Mouse (Mus musculus) liver (tissue): ENCODE results near the gene Donson.
A peak's percentile ranks its signal among the peaks of the same experiment; 100 is the strongest.

Experiments
- DNase-seq: peaks from one replicate; pipeline ENCODE4 v3.0.0-alpha.2; 2020; ENCODE audit warnings: mixed read lengths

The Donson gene

DNA sequence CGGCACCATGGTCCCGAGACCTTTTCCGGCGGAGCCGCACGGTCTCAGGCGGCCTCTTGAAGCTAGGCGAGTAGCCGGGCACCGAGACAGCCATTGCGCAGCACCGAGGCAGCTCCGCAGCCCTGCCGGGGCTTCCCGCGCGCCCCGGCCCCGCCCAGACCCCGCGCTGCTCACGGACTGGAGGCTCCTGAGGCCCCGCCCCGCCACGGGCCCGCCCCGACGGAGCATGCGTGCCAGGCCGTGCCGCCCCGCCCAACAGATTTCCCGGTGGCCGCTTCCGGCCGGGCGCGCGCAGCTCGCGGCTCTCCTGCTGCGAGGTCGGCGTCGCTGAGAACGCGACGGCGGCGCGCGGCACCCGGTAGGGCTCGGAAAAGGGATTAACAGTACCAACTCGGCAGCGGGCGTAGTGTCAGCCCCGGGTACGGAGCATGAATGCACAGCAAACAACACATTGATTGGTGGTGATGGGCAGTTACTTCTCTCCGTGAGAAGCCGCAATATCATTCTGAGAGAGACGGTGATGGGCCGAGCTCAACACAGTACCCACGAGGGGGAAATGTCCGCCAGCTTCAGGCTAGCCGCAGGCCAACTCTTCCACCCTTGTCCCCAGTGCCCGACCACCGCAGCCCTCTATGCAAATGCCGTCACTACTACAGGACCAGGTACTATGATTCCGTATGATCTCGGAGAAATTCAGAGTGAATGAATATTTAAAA, at the start of gene Donson:
Donson (minus strand) TSS at position 152 of the 716 bp plus-strand sequence.
- DNase-seq: peak; percentile 98

DNA sequence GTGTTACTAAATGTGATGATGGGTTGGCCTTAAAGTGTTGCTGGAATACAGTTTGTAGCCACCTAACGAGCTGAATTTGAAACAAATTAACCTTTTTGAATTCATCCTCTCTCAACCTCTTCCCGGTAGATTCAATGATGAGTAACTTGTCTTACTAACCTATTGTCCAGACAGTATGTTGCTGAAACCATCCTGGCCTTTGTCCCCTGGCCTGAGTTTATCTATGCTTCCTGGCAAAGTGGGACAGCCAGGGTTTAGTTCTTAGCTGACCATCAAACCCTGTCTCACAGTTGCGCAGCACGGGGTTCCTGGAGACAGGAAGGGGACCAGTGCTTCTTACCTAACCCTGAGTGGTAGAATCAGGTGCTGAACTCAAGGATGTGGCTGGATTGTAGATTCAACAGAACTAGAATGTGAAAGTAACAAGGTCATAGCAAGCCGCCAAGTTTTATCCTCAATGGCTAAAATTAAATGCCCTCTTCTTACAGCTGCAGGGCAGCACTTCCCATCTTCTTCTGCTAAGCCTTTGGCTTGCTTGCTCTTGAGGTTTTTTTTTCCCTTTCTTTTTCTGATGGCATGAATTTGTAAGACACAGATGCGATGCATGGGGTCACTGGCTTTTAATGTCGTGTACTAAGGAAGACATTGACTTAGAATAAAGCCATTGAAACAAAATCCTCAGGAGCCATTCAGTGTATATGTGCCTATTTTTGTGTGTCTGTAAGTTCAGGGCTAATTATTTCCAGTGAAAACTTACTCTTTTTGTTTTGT, 47.7 kb upstream of the Donson start:
- no peak for DNase-seq

DNA sequence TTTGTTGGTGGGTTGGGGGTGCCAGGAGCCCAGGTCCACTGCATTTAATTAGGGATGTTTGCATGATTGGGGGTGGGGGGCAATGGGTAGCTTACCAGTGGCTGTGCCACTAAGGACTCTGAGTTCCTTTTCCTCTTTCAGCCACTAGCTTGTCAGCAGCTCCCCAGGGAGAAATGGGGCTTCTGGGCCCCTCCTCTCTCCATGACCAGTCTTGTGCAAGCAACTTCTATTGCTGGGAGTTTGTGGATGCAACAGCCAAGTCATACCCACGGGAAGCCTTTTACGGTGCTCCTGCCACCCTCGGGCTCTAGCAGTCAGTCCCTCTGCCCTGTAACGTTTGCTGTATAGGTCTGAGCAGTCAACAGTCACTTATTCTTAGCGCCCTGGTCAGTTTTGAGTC, 46.2 kb upstream of the Donson start:
- DNase-seq: no peak

DNA sequence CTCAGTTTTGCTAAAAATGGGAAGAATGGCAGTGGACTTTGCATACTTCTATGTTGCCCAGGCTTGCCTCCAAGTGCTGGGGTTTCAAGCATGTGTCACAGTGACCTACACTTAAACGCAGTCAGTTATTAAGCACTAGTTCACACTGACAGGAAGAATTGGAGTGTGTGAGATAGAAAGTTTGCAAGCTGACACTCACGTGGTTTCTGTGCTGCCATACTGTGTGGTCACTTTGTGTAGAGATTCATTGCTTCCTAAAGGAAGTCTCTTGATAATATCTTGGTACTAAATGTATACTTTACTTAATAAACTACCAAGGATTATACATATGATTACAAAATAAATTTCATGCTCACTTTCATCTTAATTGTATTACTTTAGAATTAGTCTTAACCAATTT, 44.2 kb upstream of the Donson start:
- no peak for DNase-seq

DNA sequence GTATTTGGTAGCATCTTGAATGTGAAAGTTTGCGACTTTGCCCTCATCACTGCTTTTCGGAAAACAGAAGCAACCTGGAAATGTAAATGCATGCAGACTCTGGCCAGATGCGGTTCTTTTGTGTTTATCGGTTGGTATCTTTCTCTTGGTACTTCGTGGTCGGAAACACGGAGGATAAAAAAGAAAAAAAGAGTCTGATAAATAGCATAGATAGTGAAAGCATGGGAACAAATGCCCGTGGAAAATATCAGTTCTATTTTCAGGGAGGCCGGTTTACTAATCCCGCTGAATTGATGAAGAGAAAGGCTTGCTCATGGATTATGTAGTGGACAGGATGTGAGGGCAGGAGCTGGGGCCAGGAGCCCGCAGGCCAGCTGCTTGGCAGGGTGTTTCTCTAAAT, 41.9 kb upstream of the Donson start:
- DNase-seq: no peak

DNA sequence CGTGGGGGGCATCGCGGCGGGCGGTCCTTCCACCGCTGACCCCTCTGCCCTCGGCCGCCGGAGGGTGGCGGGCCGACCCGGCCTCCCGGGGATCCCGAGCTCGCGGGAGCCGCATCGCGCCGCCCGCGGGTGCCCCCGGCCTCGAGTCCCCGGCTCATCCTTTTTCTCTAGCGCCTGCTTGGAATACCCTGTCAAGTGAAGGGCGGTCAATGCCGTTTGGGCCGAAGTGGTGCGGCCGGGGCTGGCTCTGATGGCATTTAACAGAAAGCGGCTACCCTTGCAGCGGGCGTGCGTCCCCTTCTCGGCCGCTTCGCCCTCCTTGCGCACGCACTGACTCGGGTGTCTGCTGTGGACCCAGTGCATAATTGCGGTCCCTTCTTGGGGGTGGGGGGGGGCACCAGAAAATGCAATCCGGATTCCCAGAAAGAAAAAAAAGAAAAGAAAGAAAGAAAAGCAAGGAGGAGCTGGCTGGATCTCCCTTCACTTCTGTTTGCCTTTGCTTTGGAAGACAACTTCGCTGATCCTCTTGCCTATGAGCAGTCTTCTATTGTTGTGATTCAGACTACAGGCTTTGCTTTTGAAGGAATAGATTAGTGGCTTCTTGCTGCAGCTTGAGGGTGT, 41.4 kb upstream of the Donson start:
- no peak for DNase-seq

DNA sequence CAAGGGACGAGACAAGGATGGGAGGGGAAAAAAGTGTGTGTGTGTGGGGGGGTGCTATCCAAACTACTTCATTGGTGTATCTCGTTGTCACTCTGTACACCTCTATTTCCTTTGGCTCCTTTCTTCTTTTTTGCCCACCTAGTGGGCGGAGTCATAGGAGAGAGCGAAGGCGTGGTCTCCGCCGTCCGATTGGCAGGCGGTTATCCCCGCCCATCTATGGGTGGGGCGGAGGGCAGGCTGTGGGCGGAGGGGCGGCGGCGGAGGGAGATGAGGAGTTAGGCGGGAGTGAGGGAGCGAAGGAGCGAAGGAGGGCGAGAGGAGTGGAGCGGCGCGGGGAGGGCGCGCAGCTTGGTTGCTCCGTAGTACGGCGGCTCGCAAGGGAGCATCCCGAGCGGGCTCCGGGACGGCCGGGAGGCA, 40.5 kb upstream of the Donson start, which contains the start of gene Itsn1:
Itsn1 (plus strand) TSS at position 216 of the 417 bp plus-strand sequence.
- DNase-seq: peak; percentile 99

DNA sequence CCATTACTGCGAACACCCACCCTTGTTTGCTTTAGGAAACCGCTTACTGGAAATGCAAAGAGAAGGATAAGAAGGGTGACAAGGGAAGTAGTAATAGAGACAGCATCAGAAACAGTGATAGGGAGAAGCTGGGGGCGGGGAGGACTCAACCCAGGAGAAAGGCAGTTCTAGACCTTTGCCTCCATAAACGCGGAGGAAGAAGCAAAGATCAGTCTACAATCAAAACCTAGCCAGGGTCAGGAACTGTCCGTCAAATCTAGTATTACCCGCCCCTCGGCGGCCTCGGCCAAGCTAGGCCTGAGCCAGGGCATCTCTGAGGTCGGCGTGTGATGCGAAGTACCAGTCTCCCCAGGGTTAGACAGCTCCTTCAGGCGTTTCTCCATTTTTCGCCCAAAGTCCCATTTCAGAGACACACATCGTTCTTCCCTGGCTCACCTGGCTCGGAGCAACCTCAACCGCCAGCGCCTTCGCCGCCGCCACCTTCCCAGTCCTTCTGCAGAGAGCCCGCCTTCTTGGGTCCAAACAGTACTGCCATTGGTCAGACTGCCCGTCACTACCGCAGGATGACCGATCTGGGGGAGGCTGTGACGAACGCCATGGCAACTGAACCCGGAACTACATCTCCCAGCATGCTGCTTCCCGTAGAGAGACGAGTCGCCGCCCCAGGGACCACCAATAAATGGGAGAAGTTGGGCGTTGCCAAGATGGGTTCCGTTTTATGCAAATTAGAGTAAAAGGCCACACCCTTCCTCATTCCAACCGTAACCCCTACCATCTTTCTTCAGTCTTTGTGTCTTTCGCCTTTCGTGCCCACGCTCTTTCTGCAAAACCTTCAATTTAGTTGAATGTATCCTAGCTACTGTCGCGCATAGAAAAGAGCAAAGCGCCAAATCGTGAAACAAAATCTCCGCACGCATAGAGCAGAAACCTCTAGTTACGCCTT, 39.8 kb upstream of the Donson start, which contains the start of gene Cryzl1:
Cryzl1 (minus strand) TSS at position 853 of the 943 bp plus-strand sequence.
- DNase-seq: peak; percentile 97

DNA sequence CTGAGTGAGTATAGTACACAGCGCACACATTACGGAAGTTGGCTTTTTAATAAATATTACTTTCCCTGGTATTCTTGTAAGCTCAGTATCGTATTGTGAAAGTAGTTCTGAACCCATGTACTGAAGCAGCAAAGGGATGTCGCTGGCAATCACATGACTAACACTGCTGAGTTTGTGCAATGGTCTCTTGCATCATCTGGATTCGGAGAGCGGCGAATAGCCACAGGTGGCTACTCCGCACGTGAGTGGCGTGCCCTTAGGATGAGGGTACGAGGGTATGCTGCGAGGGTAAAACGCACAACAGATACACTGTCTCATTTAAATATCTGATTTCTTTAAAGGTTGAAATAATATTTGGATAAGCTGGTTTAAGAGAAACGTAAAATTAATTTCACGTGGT, 38.9 kb upstream of the Donson start:
- peak; percentile 42 for DNase-seq

DNA sequence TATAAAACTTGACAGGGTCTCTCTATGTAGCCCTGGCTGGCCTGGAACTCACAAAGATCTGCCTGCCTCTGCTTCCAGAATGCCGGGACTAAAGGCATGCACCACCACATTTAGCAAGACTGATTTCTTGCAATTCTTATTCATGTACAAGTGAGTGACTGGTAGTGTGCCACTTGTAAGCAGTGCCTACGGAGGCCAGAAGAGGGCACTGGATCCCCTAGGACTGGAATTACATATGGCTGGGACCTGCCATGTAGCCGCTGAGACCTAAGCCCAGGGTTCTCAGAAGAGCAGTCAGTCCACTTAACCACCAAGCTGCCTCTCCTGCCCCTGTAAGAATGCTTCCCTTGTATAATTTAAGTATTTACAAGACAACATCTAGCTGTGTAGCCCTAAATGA, 35.7 kb upstream of the Donson start:
- peak; percentile 71 for DNase-seq

DNA sequence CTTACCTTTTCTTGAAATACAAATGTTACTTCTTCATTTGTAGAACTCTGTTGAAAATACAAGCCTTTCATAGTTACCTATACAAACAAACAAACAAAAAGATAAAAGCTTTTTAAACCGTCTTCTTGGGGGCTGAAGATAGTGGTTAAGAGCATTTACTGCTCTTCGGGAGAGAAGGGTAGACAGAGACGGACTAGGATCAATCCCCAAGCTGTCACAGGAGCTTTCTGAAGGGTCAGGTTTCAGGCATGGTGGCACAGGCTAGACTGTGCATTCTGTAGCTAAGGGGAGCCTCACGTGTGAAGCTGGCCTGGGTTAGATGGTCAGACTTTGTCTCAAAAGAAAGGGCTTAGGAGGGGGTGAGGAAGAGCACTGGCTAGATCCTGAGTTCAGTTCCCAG, 28.8 kb upstream of the Donson start:
- DNase-seq: no peak

DNA sequence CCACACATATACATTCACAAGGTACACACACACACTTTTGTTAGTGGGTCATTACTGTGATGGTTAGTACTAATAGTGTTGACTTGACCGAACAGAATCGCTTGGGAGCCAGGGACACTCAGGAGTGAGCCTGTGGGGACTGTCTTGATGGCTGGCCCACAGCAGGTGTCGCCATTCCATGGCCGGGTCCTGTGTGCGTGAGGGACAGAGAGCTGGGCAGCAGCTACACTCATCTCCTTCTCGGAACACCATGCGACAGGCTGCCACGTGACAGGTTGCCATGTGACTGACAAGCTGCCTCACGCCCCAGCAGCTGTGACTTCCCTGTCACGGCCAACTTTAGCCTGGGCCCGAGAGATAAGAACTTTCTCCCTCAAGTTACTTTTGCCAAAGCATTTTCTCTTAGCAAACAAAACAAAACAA, 28.4 kb upstream of the Donson start:
- DNase-seq: peak; percentile 94

DNA sequence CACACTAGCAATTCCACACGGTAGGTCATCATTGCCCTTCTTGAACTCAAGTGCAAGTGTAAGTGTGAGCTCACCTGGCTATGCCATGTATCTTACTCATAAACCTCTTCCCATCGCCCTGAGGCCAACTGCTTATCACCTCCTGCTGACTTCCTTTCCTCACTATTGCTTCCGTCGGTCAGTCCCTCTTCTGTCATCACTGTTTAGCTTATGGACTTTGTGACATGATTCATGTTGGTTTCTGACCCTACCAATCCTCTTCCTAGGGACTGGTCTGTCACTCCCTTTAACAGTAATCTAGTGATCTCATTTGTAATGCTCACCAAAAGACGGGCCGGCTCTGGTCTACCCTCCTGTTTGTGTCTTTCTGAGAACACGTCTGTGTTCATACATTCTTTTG, 21.7 kb upstream of the Donson start:
- no peak for DNase-seq

DNA sequence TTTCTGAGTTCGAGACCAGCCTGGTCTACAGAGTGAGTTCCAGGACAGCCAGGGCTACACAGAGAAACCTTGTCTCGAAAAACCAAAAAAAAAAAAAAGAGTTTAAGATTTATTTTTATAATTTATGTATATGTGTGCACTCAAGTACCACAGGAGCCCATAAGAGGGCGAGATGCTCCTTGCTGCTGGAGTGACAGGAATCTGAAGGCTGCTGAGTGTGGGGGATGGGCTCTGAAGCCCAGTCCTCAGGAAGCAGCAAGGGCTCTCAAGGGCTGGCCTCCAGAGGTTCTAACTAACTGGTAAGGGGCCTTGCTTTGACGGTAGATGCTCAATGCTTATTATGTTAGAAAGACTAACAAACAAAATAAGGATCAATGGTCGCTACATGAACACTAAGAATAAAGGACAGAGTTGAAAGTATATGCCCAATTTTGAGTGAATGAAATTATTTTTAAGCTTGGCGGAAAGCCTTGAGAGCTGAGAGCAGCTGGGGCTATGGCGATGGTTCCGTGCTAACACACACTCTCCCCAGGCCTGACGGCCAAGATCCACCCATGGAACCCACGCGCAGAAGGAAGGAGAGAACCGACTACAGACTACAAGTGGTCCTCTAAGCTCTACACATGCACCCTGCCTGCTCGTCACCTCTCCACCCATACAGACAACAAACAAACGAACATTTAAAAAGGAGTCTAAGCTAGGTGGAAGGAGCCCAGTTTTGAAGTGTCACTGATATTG, 16.2 kb upstream of the Donson start:
- no peak for DNase-seq

DNA sequence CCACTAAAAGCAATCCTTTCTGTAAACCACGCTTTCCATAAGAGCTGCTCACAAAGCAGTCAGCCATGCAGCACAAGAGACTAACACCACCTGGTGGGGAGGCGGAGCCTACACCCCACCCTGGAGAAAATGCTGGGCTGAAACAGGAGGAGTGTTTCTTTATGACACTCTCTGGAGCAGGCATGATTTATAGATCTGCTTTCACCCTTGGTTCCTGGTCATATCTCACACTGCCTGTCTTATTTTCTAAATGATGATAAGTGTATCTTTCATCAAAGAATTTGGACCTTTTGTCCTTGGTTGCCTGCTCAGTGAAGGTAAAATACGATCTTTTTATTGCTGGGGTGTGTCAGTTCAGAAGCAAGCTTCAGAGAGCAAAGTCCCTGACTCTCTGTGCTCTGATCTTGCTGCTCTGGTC, 14.2 kb upstream of the Donson start:
- no peak for DNase-seq

DNA sequence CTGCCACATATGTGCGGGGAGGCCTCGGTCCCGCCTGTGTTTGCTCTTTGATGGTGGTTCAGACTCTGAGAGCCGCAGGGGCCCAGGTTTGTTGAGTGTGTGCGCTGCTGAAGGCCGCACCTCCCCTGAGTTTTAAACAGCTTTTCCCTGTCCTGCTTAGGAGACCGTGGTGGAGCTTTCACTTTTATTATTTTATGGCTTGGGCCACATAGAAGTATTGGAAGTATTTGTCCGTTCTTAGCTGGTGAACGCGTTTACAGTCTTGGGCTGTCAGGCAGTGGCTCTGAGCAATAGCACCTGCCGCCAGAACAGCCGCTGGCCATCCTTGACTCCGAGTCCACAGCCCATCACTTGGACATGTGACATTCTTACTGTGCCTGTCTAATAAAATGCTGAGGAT, 13.3 kb upstream of the Donson start:
- DNase-seq: no peak

DNA sequence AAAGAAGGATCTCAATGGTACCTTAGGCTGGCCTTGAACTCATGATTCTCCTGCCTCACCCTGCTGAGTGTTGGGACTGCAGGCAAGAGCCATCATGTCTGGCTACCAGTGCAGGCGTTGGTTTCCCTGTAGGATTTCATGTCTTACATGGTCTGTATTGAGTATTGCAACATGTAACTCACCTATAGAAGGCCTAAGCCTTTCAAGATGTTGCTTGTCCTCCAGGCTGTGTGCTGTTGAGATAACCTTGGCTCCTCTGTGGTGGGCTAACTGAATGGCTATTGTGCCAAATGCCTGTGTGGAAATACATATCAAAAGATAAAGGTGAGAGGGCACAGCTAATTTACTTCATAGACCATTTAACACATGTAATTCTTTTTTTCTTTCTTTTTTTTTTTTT, 10.4 kb upstream of the Donson start:
- DNase-seq: no peak

DNA sequence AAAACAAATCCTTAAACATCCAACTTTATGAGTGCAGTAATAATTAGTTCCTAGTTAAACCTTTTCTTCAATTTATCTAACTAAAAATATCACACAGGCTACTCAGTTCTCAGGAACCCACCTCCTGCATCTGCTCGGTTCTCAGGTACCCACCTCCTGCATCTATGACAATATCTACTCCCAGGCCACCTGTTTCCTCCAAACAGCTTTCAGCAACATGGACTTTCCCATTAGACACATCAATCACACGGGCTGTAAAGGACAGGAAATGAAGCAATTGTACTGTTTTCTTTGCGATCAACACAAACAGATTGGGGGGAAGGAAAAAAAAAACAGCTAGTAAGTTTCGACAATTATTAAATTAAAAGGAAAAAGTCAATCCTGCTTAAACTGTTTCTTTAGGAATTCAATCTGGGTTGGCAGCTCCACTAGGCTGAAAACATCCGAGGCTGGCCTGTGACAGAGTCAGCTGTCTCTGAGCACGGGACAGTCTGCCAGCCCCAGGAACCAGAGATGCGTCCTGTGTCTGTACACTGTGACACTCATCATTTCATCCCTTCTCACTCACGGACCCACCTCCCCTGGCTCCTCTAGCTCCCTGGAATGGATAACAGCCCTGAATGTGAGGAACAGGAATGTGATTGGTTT, 6.7 kb upstream of the Donson start:
- no peak for DNase-seq

DNA sequence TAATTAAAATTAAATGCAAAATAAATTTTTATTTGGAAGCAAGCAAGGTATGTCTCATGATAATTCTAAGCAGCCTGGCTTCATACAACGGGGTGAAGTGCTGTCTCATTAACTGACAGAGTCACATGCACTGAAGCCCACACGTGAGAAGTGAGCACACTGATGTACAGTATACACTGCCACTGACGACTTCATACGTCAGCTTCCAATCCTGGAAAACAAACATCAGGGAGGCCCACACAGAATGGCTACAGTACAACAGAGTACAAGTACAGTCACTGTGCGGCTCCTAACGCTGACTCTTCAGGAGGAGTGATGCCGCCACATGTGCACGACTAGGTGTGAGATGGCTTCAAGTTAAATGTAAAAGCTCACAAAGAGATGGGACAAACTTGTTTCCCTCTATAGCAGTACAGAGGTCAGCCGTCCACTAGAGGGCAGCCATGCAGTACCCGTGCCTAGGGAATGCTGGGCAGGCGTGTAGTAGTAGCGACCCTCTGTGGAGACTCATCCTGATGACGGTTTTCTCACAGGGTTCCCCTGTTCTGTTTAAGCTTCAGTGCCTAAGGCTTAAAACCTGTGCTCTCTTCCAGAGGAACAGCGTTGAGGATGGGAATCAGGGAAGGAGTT, 6.0 kb upstream of the Donson start:
- DNase-seq: peak; percentile 86

DNA sequence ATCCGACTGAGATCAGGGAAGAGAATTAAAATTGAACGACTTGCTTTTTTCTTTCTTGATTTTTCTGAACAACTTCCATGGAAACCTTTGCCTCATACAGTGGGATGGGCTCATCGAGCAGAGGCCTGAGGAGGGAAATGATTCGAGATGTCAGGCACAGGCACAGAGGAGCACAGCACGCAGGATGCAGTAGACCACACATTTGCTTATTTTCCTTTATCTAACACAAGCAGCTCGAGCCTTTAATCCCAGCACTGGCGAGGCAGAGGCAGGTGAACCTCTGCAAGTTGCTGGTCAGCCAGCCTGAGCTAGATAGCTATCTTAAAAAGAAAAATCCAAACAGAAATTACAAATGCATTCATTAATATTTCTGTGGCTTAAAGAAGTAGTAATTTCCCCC, 1.2 kb upstream of the Donson start:
- DNase-seq: peak; percentile 70
